Comparison of ENCODE assay signal across 8 mouse cellular contexts in the genomic region with DNA sequence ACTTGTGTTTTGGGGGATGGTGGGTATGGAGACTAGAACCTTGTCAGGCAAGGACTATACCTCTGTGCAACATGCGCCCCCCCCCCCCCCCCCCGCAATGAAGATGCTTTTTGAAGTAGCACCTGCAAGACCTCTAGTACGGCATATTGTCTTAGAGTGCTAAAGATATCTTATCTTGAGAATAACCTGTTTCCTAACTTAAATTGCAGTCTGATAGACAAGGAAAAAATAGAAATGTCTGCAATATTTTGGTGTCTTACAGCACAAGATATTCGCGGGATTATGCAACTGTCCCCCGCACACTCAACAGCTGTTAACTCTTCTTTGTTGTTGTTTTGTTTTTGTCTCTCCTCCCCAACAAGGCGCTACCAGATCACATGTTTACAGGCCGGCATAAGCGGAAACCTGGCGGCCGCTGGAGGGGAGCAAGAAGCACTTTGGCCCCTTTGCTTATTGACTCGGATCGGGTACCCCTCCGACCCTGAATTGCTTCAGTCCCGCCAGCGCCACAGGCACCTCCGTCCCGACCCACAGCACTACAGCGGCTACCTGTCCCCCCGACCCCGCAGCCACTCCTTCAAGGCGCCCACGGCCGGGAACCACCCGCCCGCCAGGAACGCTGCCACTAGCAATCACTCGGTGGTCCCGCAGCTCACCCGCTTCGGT. TPM values are rescaled to one million over a fixed set of nuclear protein-coding genes. Genes with fewer than 3 reads are reported as not detected.
DNase-seq lines count a peak whose midpoint lies in the region; ATAC-seq and TF ChIP-seq lines count a peak whose summit lies in the region.

No protein-coding gene starts in this region.

- 3% methylated on average over 31 of the region's 31 CpGs for WGBS in forebrain, embryonic 12.5 days
- WGBS in kidney, embryonic 15.5 days: under 1% methylated on average over 31 of the region's 31 CpGs
- WGBS in stomach, postnatal 0 days: 2% methylated on average over 23 of the region's 31 CpGs

- H3K9me3 ChIP-seq in forebrain, embryonic 12.5 days: no peaks in the 10 kb centered on the region
- H3K9me3 ChIP-seq in kidney, embryonic 15.5 days (replicated peaks): no peaks in the 10 kb centered on the region
- H3K9me3 ChIP-seq in stomach, postnatal 0 days (ENCODE audit: control insufficient read depth, low read length): no peaks in the 10 kb centered on the region

- H3K27me3 ChIP-seq in forebrain, embryonic 12.5 days: no peaks in the 10 kb centered on the region; the same call in 1 of the 2 replicates
- H3K27me3 ChIP-seq in kidney, embryonic 15.5 days: no peaks in the 10 kb centered on the region
- no peaks in the 10 kb centered on the region for H3K27me3 ChIP-seq in stomach, postnatal 0 days (ENCODE audit: control insufficient read depth, insufficient read depth, low read length)

- no peak for TF ChIP-seq EP300 in stomach, postnatal 0 days (optimal IDR thresholded peaks at IDR 0.05)

- peak overlapping the region; percentile 73 for H3K4me3 ChIP-seq in forebrain, embryonic 12.5 days (replicated peaks)
- H3K4me3 ChIP-seq in kidney, embryonic 15.5 days (replicated peaks): peak overlapping the region; percentile 72
- peak overlapping the region; percentile 65 for H3K4me3 ChIP-seq in stomach, postnatal 0 days (ENCODE audit: low read depth, low read length)

- peak; percentile 73 for ATAC-seq in forebrain, embryonic 12.5 days (ENCODE audit: low FRiP score)
- no peak for ATAC-seq in kidney, embryonic 15.5 days (replicated peaks; ENCODE audit: low FRiP score)
- peak; percentile 22 for ATAC-seq in megakaryocyte, adult 5-6 weeks (ENCODE audit: poor library complexity, severe bottlenecking)
- peak; percentile 25; the same call in 1 of the 2 replicates for ATAC-seq in stomach, postnatal 0 days (ENCODE audit: low FRiP score, low TSS enrichment)

- no peaks in the 10 kb centered on the region; the same call in 1 of the 2 replicates for H3K36me3 ChIP-seq in forebrain, embryonic 12.5 days (replicated peaks)
- 0 out of 2 replicates have a peak, but pooled peaks cover 7% of the 10 kb centered on the region for H3K36me3 ChIP-seq in kidney, embryonic 15.5 days
- no peaks in the 10 kb centered on the region for H3K36me3 ChIP-seq in stomach, postnatal 0 days (ENCODE audit: control insufficient read depth, insufficient read depth, low read length)

- peak; percentile 29 to 34 for DNase-seq in kidney, adult 8-10 months
- DNase-seq in kidney, postnatal 14 days: no peak
- peak; percentile 84 for DNase-seq in R1 (ENCODE audit: low read depth, low spot score)
- no peak for DNase-seq in stomach, postnatal 0 days (ENCODE audit: low spot score)
- DNase-seq in testis, postnatal 14 days (ENCODE audit: low spot score): no peak

- no peaks in the 10 kb centered on the region for H3K4me1 ChIP-seq in forebrain, embryonic 12.5 days
- peaks cover 7% of the 10 kb centered on the region; the same call in 1 of the 2 replicates for H3K4me1 ChIP-seq in kidney, embryonic 15.5 days
- H3K4me1 ChIP-seq in stomach, postnatal 0 days (replicated peaks; ENCODE audit: control insufficient read depth, insufficient read depth): no peaks in the 10 kb centered on the region

- peak overlapping the region; percentile 66 for H3K27ac ChIP-seq in forebrain, embryonic 12.5 days
- peak overlapping the region; percentile 70 for H3K27ac ChIP-seq in kidney, embryonic 15.5 days
- H3K27ac ChIP-seq in stomach, postnatal 0 days (replicated peaks): peak overlapping the region; percentile 71

- no peak for TF ChIP-seq CTCF in stomach, postnatal 0 days (IDR thresholded peaks at IDR 0.05; ENCODE audit: low read depth)

- peak overlapping the region; percentile 68 for H3K4me2 ChIP-seq in forebrain, embryonic 12.5 days
- H3K4me2 ChIP-seq in kidney, embryonic 15.5 days: peak overlapping the region; percentile 76
- H3K4me2 ChIP-seq in stomach, postnatal 0 days (replicated peaks; ENCODE audit: low read depth): peak overlapping the region; percentile 79

- H3K9ac ChIP-seq in forebrain, embryonic 12.5 days: peak overlapping the region; percentile 74
- peak overlapping the region; percentile 59 for H3K9ac ChIP-seq in kidney, embryonic 15.5 days
- peak overlapping the region; percentile 76 for H3K9ac ChIP-seq in stomach, postnatal 0 days (ENCODE audit: low read length)

RNA-seq across cellular contexts. Expression of a gene that starts 0.5 kb away (rescaled TPM):
- 13.5 and 13.7 TPM in 2 replicates for polyA plus RNA-seq in forebrain, embryonic 12.5 days (2016; fragmentation: Nextera tagmentation; extraction: Ambion mirVana)
- 17.8 and 18.0 TPM in 2 replicates for polyA plus RNA-seq in kidney, embryonic 15.5 days (2015; fragmentation: Nextera tagmentation; extraction: Ambion mirVana)
- total RNA-seq in megakaryocyte, adult 5-6 weeks (2015): 8.8 and 10.2 TPM in 2 replicates
- 5.6 and 8.0 TPM in 2 replicates for total RNA-seq in megakaryocyte, adult 5-6 weeks (2017)
- polyA plus RNA-seq in stomach, postnatal 0 days (2015; fragmentation: Nextera tagmentation; extraction: Ambion mirVana): 9.3 and 10.0 TPM in 2 replicates

RNA-seq across cellular contexts. Expression of a gene that starts 28.0 kb away (rescaled TPM):
- 3.6 and 4.1 TPM in 2 replicates for polyA plus RNA-seq in forebrain, embryonic 12.5 days (2016; fragmentation: Nextera tagmentation; extraction: Ambion mirVana)
- 6.2 and 6.9 TPM in 2 replicates for polyA plus RNA-seq in kidney, embryonic 15.5 days (2015; fragmentation: Nextera tagmentation; extraction: Ambion mirVana)
- total RNA-seq in megakaryocyte, adult 5-6 weeks (2015): 2.0 and 3.2 TPM in 2 replicates
- total RNA-seq in megakaryocyte, adult 5-6 weeks (2017): 2.2 and 2.5 TPM in 2 replicates
- polyA plus RNA-seq in stomach, postnatal 0 days (2015; fragmentation: Nextera tagmentation; extraction: Ambion mirVana): 13.5 and 13.6 TPM in 2 replicates

Comparison
In these comparisons a context has a peak if more than half of its experiments do, and no peak if none do; other contexts are left out.
1. DNase-seq: peak in kidney, adult 8-10 months (2 of 2) and R1 (single experiment); none in kidney, postnatal 14 days (single experiment), stomach, postnatal 0 days (single experiment) and testis, postnatal 14 days (single experiment).
2. Peak in every context shown above with its lines, with median percentiles within 50 percentile points of each other: H3K27ac ChIP-seq, H3K4me2 ChIP-seq, H3K4me3 ChIP-seq and H3K9ac ChIP-seq.